Mouse (Mus musculus): ENCODE data around the gene Mrpl9.

Mrpl9 gene

GRCm38 (mm10) chr3:94442951-94443596 is at the start of gene Mrpl9:
Gene Mrpl9 (plus strand): TSS chr3:94443318.
- DNase-seq (ENCODE audit: low read depth, low spot score) = peak; percentile 93

GRCm38 (mm10) chr3:94396336-94396735 is 46.8 kb upstream of the Mrpl9 start:
- DNase-seq (ENCODE audit: low read depth, low spot score) = no peak

- DNase-seq (ENCODE audit: low read depth, low spot score) = no peak
Observed at GRCm38 (mm10) chr3:94396851-94397250, 46.3 kb upstream of the Mrpl9 start.

- no peak for DNase-seq (ENCODE audit: low read depth, low spot score)
Observed at GRCm38 (mm10) chr3:94398217-94398616, 44.9 kb upstream of the Mrpl9 start, which contains the start of gene Lingo4. Gene Lingo4 (plus strand): TSS chr3:94398517.

- DNase-seq (ENCODE audit: low read depth, low spot score) = no peak
Observed at GRCm38 (mm10) chr3:94398943-94399481, 44.1 kb upstream of the Mrpl9 start.

GRCm38 (mm10) chr3:94399663-94400310 is 43.3 kb upstream of the Mrpl9 start:
- DNase-seq (ENCODE audit: low read depth, low spot score) = no peak

- no peak for DNase-seq (ENCODE audit: low read depth, low spot score)
Observed at GRCm38 (mm10) chr3:94402451-94402850, 40.7 kb upstream of the Mrpl9 start.

GRCm38 (mm10) chr3:94404366-94405054 is 38.6 kb upstream of the Mrpl9 start:
- peak; percentile 69 for DNase-seq (ENCODE audit: low read depth, low spot score)

GRCm38 (mm10) chr3:94405561-94405960 is 37.6 kb upstream of the Mrpl9 start:
- no peak for DNase-seq (ENCODE audit: low read depth, low spot score)

- DNase-seq (ENCODE audit: low read depth, low spot score) = no peak
Observed at GRCm38 (mm10) chr3:94412530-94412929, 30.6 kb upstream of the Mrpl9 start.

- DNase-seq (ENCODE audit: low read depth, low spot score) = peak; percentile 96
Observed at GRCm38 (mm10) chr3:94413031-94413679, 30.0 kb upstream of the Mrpl9 start, which contains the start of gene Tdrkh. Gene Tdrkh (plus strand): TSS chr3:94413273.

- DNase-seq (ENCODE audit: low read depth, low spot score) = no peak
Observed at GRCm38 (mm10) chr3:94430980-94431379, 12.1 kb upstream of the Mrpl9 start.

- DNase-seq (ENCODE audit: low read depth, low spot score) = no peak
Observed at GRCm38 (mm10) chr3:94434305-94434704, 8.8 kb upstream of the Mrpl9 start.

GRCm38 (mm10) chr3:94436420-94436819 is 6.7 kb upstream of the Mrpl9 start:
- no peak for DNase-seq (ENCODE audit: low read depth, low spot score)

GRCm38 (mm10) chr3:94441182-94441581 is 1.9 kb upstream of the Mrpl9 start:
- peak; percentile 78 for DNase-seq (ENCODE audit: low read depth, low spot score)

- DNase-seq (ENCODE audit: low read depth, low spot score) = no peak
Observed at GRCm38 (mm10) chr3:94443597-94443964, 463 bp downstream of the Mrpl9 start, which contains the start of gene Oaz3. Gene Oaz3 (minus strand): TSS chr3:94443915.

GRCm38 (mm10) chr3:94449377-94449776 is 6.3 kb downstream of the Mrpl9 start:
- no peak for DNase-seq (ENCODE audit: low read depth, low spot score)

- DNase-seq (ENCODE audit: low read depth, low spot score) = peak; percentile 97
Observed at GRCm38 (mm10) chr3:94456529-94457000, 13.4 kb downstream of the Mrpl9 start.

- peak; percentile 21 for DNase-seq (ENCODE audit: low read depth, low spot score)
Observed at GRCm38 (mm10) chr3:94457055-94457454, 13.9 kb downstream of the Mrpl9 start.

- DNase-seq (ENCODE audit: low read depth, low spot score) = peak; percentile 88
Observed at GRCm38 (mm10) chr3:94459834-94460233, 16.7 kb downstream of the Mrpl9 start.

- DNase-seq (ENCODE audit: low read depth, low spot score) = no peak
Observed at GRCm38 (mm10) chr3:94463926-94464578, 20.9 kb downstream of the Mrpl9 start.

Measured in 3T3-L1 (cell line).